Mouse (Mus musculus) ovary, postnatal 36 days (tissue): Measurements from ENCODE around the gene Mgat4e.

ENCODE experiments used
- DNase-seq: peaks from one replicate; pipeline ENCODE4 v3.0.0; 2022; ENCODE audit warnings: low spot score, mixed read lengths

The Mgat4e gene

GRCm38 (mm10) chr1:134513312-134513860, 36.1 kb downstream of the Mgat4e start:
- peak; percentile 42 for DNase-seq

GRCm38 (mm10) chr1:134512584-134512983, 36.9 kb downstream of the Mgat4e start:
- DNase-seq = no peak

GRCm38 (mm10) chr1:134512183-134512582, 37.3 kb downstream of the Mgat4e start:
- DNase-seq = no peak

GRCm38 (mm10) chr1:134510018-134510417, 39.5 kb downstream of the Mgat4e start:
- no peak for DNase-seq

GRCm38 (mm10) chr1:134506201-134506600, 43.3 kb downstream of the Mgat4e start:
- no peak for DNase-seq

- DNase-seq = no peak
These were observed 48.6 kb downstream of the Mgat4e start for GRCm38 (mm10) chr1:134500916-134501315.

GRCm38 (mm10) chr1:134495991-134496390, 53.5 kb downstream of the Mgat4e start:
- DNase-seq = no peak

- no peak for DNase-seq
These were observed 54.3 kb downstream of the Mgat4e start for GRCm38 (mm10) chr1:134495216-134495539.

- peak; percentile 99 for DNase-seq
These were observed 54.9 kb downstream of the Mgat4e start, which contains the start of gene Rabif for GRCm38 (mm10) chr1:134494428-134495215. Gene Rabif, plus strand, starts transcription at chr1:134494648.

- DNase-seq = no peak
These were observed 55.5 kb downstream of the Mgat4e start for GRCm38 (mm10) chr1:134493956-134494355.

- no peak for DNase-seq
These were observed 56.0 kb downstream of the Mgat4e start for GRCm38 (mm10) chr1:134493496-134493895.

- no peak for DNase-seq
These were observed 57.2 kb downstream of the Mgat4e start for GRCm38 (mm10) chr1:134492276-134492675.
